Mouse (Mus musculus) brain, embryonic 14.5 days (tissue): ENCODE results near the gene Col23a1. TPM values are rescaled to one million over a fixed set of nuclear protein-coding genes. Genes with fewer than 3 reads are reported as not detected.
"Not testable (repeated sequence)": the region's sequence is repeated elsewhere in the genome, so short reads cannot be mapped to it uniquely, and the experiment has no call there.

Experiments
- DNase-seq: peaks from one replicate; pipeline ENCODE4 v3.0.0-alpha.2; 2011; ENCODE audit warnings: low read depth
- CTCF ChIP-seq: fragments of 200-500 bp; IDR thresholded peaks from 2 replicates; pipeline ENCODE4 v1.5.1; 2012; ENCODE audit warnings: inconsistent platforms, mild to moderate bottlenecking, moderate library complexity, borderline replicate concordance; ENCODE audit not compliant: insufficient read depth, insufficient read length; ENCODE audit errors: extremely low read depth
- POLR2A ChIP-seq: fragments of 200-500 bp; IDR thresholded peaks from 2 replicates; pipeline ENCODE4 v1.6.1; 2012; ENCODE audit warnings: mild to moderate bottlenecking, inconsistent platforms, borderline replicate concordance; ENCODE audit not compliant: poor library complexity, insufficient read depth, insufficient read length, severe bottlenecking; ENCODE audit errors: extremely low read depth
- polyA plus RNA-seq: library from polyadenylated mRNA; depleted of rRNA; stranded (reverse); fragments of >200 nt; gene quantifications from 2 replicates; pipeline ENCODE4 v1.2.3, GENCODE M21; 2012

The Col23a1 gene
- polyA plus RNA-seq, 1 experiment: 9.2 TPM

- no peak for DNase-seq
- TF ChIP-seq CTCF: no peak
- no peak for TF ChIP-seq POLR2A
Observed at GRCm38 (mm10) chr11:51597553-51597952, 307.8 kb downstream of the Col23a1 start.

- DNase-seq: no peak
- TF ChIP-seq POLR2A: no peak
Observed at GRCm38 (mm10) chr11:51602253-51602652, 312.5 kb downstream of the Col23a1 start.

GRCm38 (mm10) chr11:51605602-51606446 lies 316.1 kb downstream of the Col23a1 start:
- TF ChIP-seq POLR2A (0 out of 2 replicates have a peak, but pooled peaks have one; percentile 40), CTCF (no peak)
- peak; percentile 90 for DNase-seq

GRCm38 (mm10) chr11:51606447-51607095 lies 316.9 kb downstream of the Col23a1 start, which contains the start of gene Hnrnpab:
Gene Hnrnpab, minus strand, starts transcription at chr11:51606847.
- peak; percentile 99 for DNase-seq
- TF ChIP-seq CTCF (no peak), POLR2A (peak; percentile 99)

- no peak for TF ChIP-seq CTCF
- no peak for TF ChIP-seq POLR2A
- DNase-seq: no peak
Observed at GRCm38 (mm10) chr11:51607096-51607738, 317.5 kb downstream of the Col23a1 start.

GRCm38 (mm10) chr11:51609266-51609909 lies 319.7 kb downstream of the Col23a1 start:
- no peak for DNase-seq
- TF ChIP-seq CTCF (no peak), POLR2A (no peak)

GRCm38 (mm10) chr11:51609940-51610339 lies 320.2 kb downstream of the Col23a1 start:
- DNase-seq: not testable (repeated sequence)

GRCm38 (mm10) chr11:51614256-51614655 lies 324.5 kb downstream of the Col23a1 start:
- TF ChIP-seq POLR2A (no peak), CTCF (no peak)
- no peak for DNase-seq

GRCm38 (mm10) chr11:51615129-51615528 lies 325.4 kb downstream of the Col23a1 start:
- no peak for DNase-seq
- TF ChIP-seq POLR2A (no peak), CTCF (no peak)

GRCm38 (mm10) chr11:51615601-51616000 lies 325.9 kb downstream of the Col23a1 start:
- DNase-seq: peak; percentile 62
- TF ChIP-seq POLR2A (no peak), CTCF (no peak)

- DNase-seq: not testable (repeated sequence)
Observed at GRCm38 (mm10) chr11:51616113-51616512, 326.4 kb downstream of the Col23a1 start.

GRCm38 (mm10) chr11:51617693-51618092 lies 328.0 kb downstream of the Col23a1 start:
- peak; percentile 71 for DNase-seq
- TF ChIP-seq POLR2A (no peak), CTCF (peak; percentile 77)

- DNase-seq: no peak
- TF ChIP-seq CTCF: no peak
- no peak for TF ChIP-seq POLR2A
Observed at GRCm38 (mm10) chr11:51618894-51619408, 329.2 kb downstream of the Col23a1 start.

GRCm38 (mm10) chr11:51619409-51620060 lies 329.8 kb downstream of the Col23a1 start, which contains the start of gene Nhp2:
Gene Nhp2, plus strand, starts transcription at chr11:51619735.
- TF ChIP-seq CTCF: no peak
- TF ChIP-seq POLR2A: peak; percentile 27; the same call in 1 of the 2 replicates
- DNase-seq: peak; percentile 99
